Mouse (Mus musculus) mouse trophoblast stem cell (cell line): ENCODE measurements around the gene Babam2.
"Not testable (repeated sequence)": the region's sequence is repeated elsewhere in the genome, so short reads cannot be mapped to it uniquely, and the experiment has no call there.

Source experiments
- in situ Hi-C, 2 experiments: fragments of 300-500 bp; cut with MseI, MboI; formaldehyde crosslinking; loops; 2 replicates in 1 of 2; 3 replicates in 1 of 2; pipeline ENCODE4 v1.15.1; 2025

The Babam2 gene

GRCm38 (mm10) chr5:31931637-31932036, 234.2 kb downstream of the Babam2 start:
- in situ Hi-C loops: no loop called here

DNA sequence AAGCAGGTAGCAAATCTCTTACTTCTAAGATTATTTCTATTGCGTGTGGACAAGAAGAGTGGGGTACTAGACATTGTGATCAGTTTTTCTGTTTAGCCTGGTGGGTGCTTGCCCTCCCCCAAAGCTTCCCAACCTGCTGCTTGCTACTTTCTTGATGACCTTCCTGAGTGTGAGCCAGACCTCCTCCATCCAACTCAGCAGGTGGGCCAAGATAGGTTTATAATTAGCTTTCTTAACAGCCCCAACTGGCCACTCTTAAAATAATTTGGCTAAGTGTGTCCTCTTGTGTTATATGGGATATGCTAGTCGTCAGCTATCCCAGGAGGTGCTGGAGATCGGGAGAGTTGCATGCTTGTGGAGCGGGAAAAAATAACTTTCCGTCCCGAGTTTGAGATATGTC, 235.8 kb downstream of the Babam2 start:
- in situ Hi-C loops: no loop called here

DNA sequence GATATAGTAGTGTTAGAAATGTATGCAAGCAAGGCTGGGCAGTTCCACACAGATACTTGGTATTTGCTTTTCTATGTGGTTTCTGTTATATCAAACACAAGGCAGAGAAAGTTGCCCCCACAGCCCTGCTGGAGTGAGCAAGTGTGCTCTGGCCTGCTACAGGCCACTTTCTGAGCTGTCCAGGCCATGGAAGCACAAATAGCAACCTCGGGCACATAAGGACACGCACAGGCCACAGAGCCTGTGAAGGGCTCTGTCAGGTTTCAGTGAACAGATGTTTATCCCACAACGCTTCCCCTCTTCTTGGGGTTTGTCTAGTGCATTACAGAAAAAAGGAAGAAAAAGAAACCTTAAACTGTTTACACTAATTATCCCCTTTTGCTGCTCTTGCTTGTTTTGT, 236.9 kb downstream of the Babam2 start:
- in situ Hi-C loops: no loop called here

GRCm38 (mm10) chr5:31935936-31936335, 238.5 kb downstream of the Babam2 start:
- in situ Hi-C loops: no loop called here

GRCm38 (mm10) chr5:31936523-31936922, 239.0 kb downstream of the Babam2 start:
- in situ Hi-C loops: no loop called here

- in situ Hi-C loops: no loop called here
These were observed 243.4 kb downstream of the Babam2 start for GRCm38 (mm10) chr5:31940876-31941275.

- in situ Hi-C loops: no loop called here
These were observed 249.7 kb downstream of the Babam2 start for GRCm38 (mm10) chr5:31947185-31947584.

DNA sequence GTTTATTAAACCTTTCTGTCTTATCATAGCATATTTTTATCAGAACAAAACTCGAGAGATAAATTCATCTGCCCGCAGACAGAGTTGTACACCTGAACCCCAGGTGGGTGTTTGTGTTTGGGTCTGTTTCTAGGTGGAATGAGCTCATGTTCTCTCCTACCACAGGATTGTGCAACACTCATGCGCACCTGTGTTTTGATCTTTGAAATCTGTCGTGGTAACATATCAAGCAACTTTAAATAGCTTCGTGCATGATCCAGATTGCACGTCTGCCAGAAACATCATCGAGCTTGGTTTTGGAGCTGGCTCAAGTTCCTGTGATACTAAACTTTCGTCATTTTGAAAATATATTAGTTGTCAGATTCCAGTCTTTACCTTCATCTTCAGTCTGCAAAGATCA, 251.9 kb downstream of the Babam2 start:
- in situ Hi-C loops: no loop called here

- in situ Hi-C loops: no loop called here
These were observed 253.0 kb downstream of the Babam2 start for GRCm38 (mm10) chr5:31950532-31950931.

- in situ Hi-C loops: no loop called here
These were observed 257.7 kb downstream of the Babam2 start for GRCm38 (mm10) chr5:31955184-31955583.

GRCm38 (mm10) chr5:31956336-31956735, 258.9 kb downstream of the Babam2 start:
- in situ Hi-C loops: no loop called here

- in situ Hi-C loops: no loop called here
These were observed 262.4 kb downstream of the Babam2 start for GRCm38 (mm10) chr5:31959886-31960285.

DNA sequence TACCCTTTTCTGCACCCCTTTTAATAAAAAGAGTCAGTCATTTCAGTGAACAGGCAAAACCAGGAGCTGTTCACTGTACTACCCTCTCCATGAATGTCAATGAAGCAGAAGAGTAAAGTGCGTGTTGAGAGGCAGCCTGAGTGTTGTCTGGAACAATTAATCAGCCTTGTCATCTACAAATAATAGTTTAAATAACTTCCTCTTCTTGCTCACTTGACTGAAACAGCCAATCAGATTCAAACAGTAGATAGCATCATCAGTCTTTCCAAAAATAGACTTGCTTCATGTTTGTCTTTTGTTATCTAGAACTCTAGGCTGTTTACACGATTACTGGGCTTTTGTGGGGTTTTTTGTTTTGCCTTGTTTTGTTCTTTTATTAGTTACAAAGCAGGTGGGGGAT, 263.9 kb downstream of the Babam2 start:
- in situ Hi-C loops: no loop called here

GRCm38 (mm10) chr5:31962346-31962745, 264.9 kb downstream of the Babam2 start:
- in situ Hi-C loops: no loop called here

- in situ Hi-C loops: no loop called here
These were observed 265.9 kb downstream of the Babam2 start for GRCm38 (mm10) chr5:31963352-31963751.

GRCm38 (mm10) chr5:31963851-31964250, 266.4 kb downstream of the Babam2 start:
- in situ Hi-C loops: no loop called here

DNA sequence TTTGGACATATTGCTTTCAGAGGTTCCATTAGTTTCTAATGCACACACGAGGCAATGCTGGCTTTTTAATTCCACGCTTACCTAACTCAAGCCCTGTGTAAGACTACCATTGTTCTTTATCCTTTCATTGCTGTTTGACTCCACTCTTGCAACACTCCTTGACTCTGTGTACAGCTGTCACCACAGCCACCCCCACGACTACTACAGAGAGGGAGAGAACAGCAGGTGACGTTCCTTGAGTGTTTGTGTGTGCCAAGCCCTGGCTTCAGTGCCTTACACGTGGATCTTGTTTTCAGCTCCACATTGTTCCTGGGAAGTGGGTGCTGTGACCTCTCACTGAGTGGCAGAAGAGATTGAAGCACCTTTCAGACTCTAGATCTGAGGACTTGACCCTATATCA, 269.3 kb downstream of the Babam2 start:
- in situ Hi-C loops: no loop called here

DNA sequence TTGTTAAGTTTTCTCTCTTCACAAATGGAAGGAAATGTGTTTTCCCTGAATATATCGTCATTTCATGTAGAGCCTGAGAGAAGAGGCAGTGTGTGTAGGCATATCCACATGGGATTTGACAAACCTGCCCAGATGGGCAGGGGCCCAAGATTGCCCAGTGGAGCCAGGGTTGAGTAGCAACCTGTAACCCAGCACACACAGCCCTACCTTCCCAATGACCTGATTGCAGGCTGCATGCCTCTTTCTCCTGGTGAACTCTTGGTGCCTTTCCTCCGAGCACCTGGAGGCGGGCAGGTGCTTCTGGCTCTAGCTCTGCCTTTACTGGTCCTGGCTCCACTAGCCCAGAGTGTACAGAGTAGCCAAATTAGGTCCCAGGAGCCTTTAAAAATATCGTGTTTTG, 270.0 kb downstream of the Babam2 start:
- in situ Hi-C loops: no loop called here

DNA sequence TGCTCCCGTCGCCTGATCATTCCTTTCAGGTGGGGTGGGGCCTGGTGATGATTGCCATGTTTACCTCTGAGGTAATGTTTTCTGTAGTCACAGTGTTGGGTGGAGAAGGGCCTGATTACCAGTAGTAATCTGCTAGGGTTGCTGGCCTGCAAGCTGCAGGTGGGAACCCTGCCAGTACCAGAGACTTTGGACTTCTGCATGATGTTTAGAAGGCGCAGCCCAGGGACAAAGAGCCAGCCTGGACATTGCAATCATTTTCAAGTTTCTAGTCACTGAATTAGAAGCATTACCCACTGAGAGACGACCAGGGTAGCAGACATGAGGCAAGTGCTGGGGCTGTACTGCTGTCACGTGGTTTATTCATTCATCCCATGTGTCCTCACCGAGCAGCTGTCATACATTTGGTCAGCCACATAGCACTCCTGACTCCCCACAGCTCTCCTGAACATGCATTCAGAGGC, 270.6 kb downstream of the Babam2 start:
- in situ Hi-C loops: no loop called here

DNA sequence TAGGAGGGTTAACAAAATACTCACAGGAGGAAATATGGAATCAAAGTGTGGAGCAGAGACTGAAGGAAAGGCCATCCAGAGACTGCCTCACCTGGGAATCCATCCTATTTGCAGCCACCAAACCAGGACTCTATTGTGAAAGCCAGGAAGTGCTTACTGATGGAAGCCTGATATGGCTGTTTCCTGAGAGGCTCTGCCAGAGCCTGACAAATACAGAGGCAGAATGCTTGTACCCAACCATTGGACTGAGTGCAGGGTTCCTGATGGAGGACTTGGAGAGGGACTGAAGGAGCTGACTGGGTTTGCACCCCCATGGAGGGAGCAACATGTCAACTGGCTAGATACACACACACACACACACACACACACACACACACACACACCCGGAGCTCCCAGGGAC, 274.9 kb downstream of the Babam2 start:
- in situ Hi-C loops: not testable (repeated sequence)

DNA sequence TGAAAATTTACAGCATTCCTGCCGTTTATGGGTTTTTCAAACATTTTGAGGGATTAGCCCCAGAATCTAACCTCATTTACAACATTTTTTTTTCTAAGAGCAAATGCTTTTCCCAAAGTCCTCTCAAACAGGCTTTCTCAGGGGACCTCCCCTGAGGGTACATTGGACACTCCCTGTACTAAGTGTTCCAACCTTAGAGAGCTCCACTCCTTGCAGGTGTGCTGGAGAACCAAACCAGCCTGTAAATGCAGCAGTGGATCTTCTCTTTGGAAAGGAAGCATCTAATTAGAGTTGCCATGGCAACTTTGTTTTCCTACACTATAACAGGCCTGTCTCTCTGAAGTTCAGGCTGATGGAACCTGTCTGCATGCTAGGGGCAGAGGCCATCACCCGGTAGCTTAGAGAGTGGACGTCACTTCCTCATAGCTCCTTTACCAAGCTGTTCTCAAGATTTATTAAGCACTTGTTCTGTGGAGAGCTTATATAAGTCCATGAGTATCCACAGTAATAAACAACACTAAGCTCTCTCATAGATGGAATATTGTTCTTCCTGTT, 277.2 kb downstream of the Babam2 start:
- in situ Hi-C loops: no loop called here

- in situ Hi-C loops: no loop called here
These were observed 284.6 kb downstream of the Babam2 start for GRCm38 (mm10) chr5:31982061-31982460.

DNA sequence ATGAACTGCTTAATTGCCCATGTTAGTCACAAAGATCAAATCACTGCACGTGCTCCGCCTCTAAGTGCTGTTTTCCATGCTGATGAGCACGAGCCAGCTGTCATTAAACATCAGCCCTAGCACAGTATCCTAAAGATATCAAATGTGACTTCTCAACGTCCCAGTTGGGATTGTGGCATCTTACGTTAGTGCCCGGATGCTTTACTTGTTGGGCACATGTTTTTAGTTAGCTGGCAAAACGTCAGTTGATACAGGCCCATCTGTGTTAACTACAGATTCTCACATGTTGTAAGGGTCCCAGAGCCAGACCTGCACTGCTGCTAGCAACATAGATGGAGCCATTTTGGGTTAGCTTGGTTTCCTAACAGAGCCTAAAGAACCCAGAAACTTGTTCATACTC, 285.7 kb downstream of the Babam2 start:
- in situ Hi-C loops: no loop called here

GRCm38 (mm10) chr5:31983817-31984368, 286.4 kb downstream of the Babam2 start:
- in situ Hi-C loops: no loop called here
